Mouse (Mus musculus): ENCODE results near the gene Tex50. TPM values are rescaled to one million over a fixed set of nuclear protein-coding genes. Genes with fewer than 3 reads are reported as not detected.

Tex50 gene
- polyA plus RNA-seq, 1 experiment from 2014 or later = 0.16 TPM

DNA sequence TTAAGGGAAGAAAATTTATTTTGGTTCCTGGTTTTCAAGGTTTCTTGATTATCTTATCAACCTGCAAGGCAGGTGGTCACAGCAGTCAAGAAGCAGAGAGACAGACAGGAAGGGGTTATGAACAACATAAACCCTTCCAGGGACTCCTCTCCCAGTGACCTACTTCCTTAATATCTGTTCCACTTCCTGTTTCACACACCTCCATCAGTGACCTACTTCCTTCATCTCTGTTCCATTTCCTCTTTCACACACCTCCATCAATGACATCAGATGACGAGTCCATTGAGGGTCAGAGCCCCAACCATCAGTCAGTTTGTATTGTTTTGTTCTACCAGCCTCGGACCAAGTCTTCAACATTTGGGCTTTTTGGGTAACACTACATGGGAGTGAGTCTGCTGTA lies 19.6 kb downstream of the Tex50 start:
- H3K27ac ChIP-seq (ENCODE audit: low read length) = no peak overlapping the region
- H3K9ac ChIP-seq (ENCODE audit: low read length) = no peak overlapping the region
- no peaks in the 10 kb centered on the region; the same call in 1 of the 2 replicates for H3K4me1 ChIP-seq (replicated peaks; ENCODE audit: control insufficient read depth, insufficient read depth, low read length)
- no peaks in the 10 kb centered on the region; the same call in 1 of the 2 replicates for H3K27me3 ChIP-seq (ENCODE audit: control insufficient read depth, insufficient read depth, low read depth, low read length)
- H3K36me3 ChIP-seq (ENCODE audit: control insufficient read depth, insufficient read depth, low read length) = no peaks in the 10 kb centered on the region
- H3K9me3 ChIP-seq (ENCODE audit: control insufficient read depth, low read length) = no peaks in the 10 kb centered on the region
- H3K4me2 ChIP-seq (ENCODE audit: low read depth, low read length) = no peak overlapping the region
- H3K4me3 ChIP-seq (ENCODE audit: low read length) = no peak overlapping the region
- WGBS = 70% methylated on average over 2 of the region's 2 CpGs
- no peak for ATAC-seq (ENCODE audit: low read depth)

- Histone ChIP-seq H3K27me3 (ENCODE audit: control insufficient read depth, insufficient read depth, low read depth, low read length) (no peaks in the 10 kb centered on the region), H3K27ac (ENCODE audit: low read length) (peak within 1 kb of the TSS; percentile 83), H3K9me3 (ENCODE audit: control insufficient read depth, low read length) (no peaks in the 10 kb centered on the region), H3K9ac (ENCODE audit: low read length) (peak within 1 kb of the TSS; percentile 89), H3K4me2 (ENCODE audit: low read depth, low read length) (peak within 1 kb of the TSS; percentile 82), H3K36me3 (ENCODE audit: control insufficient read depth, insufficient read depth, low read length) (no peaks in the 10 kb centered on the region), H3K4me3 (ENCODE audit: low read length) (peak within 1 kb of the TSS; percentile 78), H3K4me1 (replicated peaks; ENCODE audit: control insufficient read depth, insufficient read depth, low read length) (peaks cover 8% of the 10 kb centered on the region)
- ATAC-seq (ENCODE audit: low read depth) = peak; percentile 97
- whole genome bisulfite sequencing = 1% methylated on average over 41 of the region's 41 CpGs
Measured at GRCm38 (mm10) chr1:161130726-161131664, 28.1 kb downstream of the Tex50 start, which contains the start of gene Klhl20. TSS of gene Klhl20 (minus strand) at chr1:161131511.

- Histone ChIP-seq H3K27me3 (ENCODE audit: control insufficient read depth, insufficient read depth, low read depth, low read length) (no peaks in the 10 kb centered on the region), H3K9ac (ENCODE audit: low read length) (no peak overlapping the region), H3K36me3 (ENCODE audit: control insufficient read depth, insufficient read depth, low read length) (no peaks in the 10 kb centered on the region; the same call in 1 of the 2 replicates), H3K4me3 (ENCODE audit: low read length) (no peak overlapping the region), H3K4me1 (replicated peaks; ENCODE audit: control insufficient read depth, insufficient read depth, low read length) (peaks cover 8% of the 10 kb centered on the region), H3K4me2 (ENCODE audit: low read depth, low read length) (no peak overlapping the region), H3K9me3 (ENCODE audit: control insufficient read depth, low read length) (no peaks in the 10 kb centered on the region), H3K27ac (ENCODE audit: low read length) (no peak overlapping the region)
- 94% methylated on average over 1 of the region's 1 CpGs for WGBS
- no peak for ATAC-seq (ENCODE audit: low read depth)
Measured at GRCm38 (mm10) chr1:161126461-161126860, 32.7 kb downstream of the Tex50 start.

DNA sequence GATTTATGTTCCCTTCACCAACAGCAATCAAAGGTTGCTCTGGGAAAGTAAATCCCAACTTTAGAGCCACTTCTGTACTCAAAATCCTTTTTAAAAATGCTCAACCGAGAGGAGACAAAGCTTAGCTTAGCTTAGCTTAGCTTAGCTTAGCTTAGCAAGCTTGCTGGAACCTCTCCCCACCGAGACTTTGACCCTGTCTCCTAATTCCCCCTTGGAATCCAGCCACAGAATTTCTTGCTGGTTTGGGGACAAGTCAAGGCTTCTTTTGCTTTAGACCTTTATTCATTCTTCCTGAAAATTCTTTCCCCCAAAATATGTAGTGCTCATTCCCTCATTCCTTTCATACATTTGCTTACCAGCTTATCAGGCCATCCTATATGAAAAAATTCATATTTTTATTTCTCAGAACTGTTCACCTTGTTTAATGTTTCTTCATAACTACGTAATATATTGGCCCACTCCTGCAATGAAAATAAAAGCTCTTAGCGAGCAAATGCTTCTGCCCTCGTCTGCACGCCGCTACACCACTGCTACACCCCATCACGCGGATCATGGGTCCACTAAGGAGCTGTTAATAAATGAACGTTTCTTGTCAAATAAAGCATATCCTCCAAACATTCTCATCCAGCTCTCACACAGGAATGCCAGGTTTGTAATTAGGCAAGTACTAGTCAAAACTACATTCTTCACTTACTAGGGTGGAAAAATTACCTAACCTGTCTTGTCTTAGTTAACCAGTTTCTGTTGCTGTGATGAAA lies 36.3 kb downstream of the Tex50 start:
- Histone ChIP-seq H3K4me2 (ENCODE audit: low read depth, low read length) (no peak overlapping the region), H3K9ac (ENCODE audit: low read length) (no peak overlapping the region), H3K27ac (ENCODE audit: low read length) (no peak overlapping the region), H3K27me3 (ENCODE audit: control insufficient read depth, insufficient read depth, low read depth, low read length) (no peaks in the 10 kb centered on the region), H3K4me1 (replicated peaks; ENCODE audit: control insufficient read depth, insufficient read depth, low read length) (no peaks in the 10 kb centered on the region), H3K36me3 (ENCODE audit: control insufficient read depth, insufficient read depth, low read length) (peaks cover 3% of the 10 kb centered on the region), H3K9me3 (ENCODE audit: control insufficient read depth, low read length) (no peaks in the 10 kb centered on the region), H3K4me3 (ENCODE audit: low read length) (no peak overlapping the region)
- 87% methylated on average over 10 of the region's 10 CpGs for WGBS
- ATAC-seq (ENCODE audit: low read depth) = no peak

DNA sequence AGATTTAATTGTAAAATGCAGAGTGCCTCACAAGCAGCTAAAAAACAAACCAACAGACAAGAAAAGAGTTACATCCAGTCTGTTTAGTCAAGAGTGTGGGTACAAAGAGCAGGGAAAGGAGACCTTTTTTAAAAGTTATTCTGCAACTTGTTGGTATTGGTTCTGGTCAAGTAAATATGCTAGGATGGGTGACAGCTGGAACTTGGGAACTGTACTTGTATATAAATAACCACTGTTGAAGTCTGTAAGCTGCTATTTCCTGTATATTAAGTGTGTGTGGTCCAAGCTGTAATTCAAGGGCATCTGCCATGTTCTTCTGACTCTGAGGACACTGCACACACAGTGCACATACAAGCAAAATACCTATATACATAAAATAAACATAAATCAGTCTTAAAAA lies 44.5 kb downstream of the Tex50 start:
- no peaks in the 10 kb centered on the region for H3K9me3 ChIP-seq (ENCODE audit: control insufficient read depth, low read length)
- no peak overlapping the region for H3K27ac ChIP-seq (ENCODE audit: low read length)
- H3K4me2 ChIP-seq (ENCODE audit: low read depth, low read length) = no peak overlapping the region
- peaks cover under 1% of the 10 kb centered on the region; the same call in 1 of the 2 replicates for H3K36me3 ChIP-seq (ENCODE audit: control insufficient read depth, insufficient read depth, low read length)
- H3K4me3 ChIP-seq (ENCODE audit: low read length) = no peak overlapping the region
- H3K4me1 ChIP-seq (replicated peaks; ENCODE audit: control insufficient read depth, insufficient read depth, low read length) = no peaks in the 10 kb centered on the region; the same call in 1 of the 2 replicates
- no peak overlapping the region for H3K9ac ChIP-seq (ENCODE audit: low read length)
- no peaks in the 10 kb centered on the region for H3K27me3 ChIP-seq (ENCODE audit: control insufficient read depth, insufficient read depth, low read depth, low read length)
- peak; percentile 82 for ATAC-seq (ENCODE audit: low read depth)

- no peak overlapping the region for H3K4me3 ChIP-seq (ENCODE audit: low read length)
- H3K4me2 ChIP-seq (ENCODE audit: low read depth, low read length) = no peak overlapping the region
Measured at GRCm38 (mm10) chr1:161109216-161109615, 49.9 kb downstream of the Tex50 start.

More at GRCm38 (mm10) chr1:161109216-161109615, 49.9 kb downstream of the Tex50 start:
- WGBS = 81% methylated on average over 8 of the region's 8 CpGs
- no peak overlapping the region for H3K27ac ChIP-seq (ENCODE audit: low read length)
- H3K9ac ChIP-seq (ENCODE audit: low read length) = no peak overlapping the region
- peaks cover 11% of the 10 kb centered on the region for H3K36me3 ChIP-seq (ENCODE audit: control insufficient read depth, insufficient read depth, low read length)
- no peaks in the 10 kb centered on the region for H3K9me3 ChIP-seq (ENCODE audit: control insufficient read depth, low read length)
- no peaks in the 10 kb centered on the region for H3K4me1 ChIP-seq (replicated peaks; ENCODE audit: control insufficient read depth, insufficient read depth, low read length)
- no peak for ATAC-seq (ENCODE audit: low read depth)
- no peaks in the 10 kb centered on the region for H3K27me3 ChIP-seq (ENCODE audit: control insufficient read depth, insufficient read depth, low read depth, low read length)

Other genes with a start within 250 kb of the Tex50 start
- gene Serpinc1, start 180.7 kb downstream of the Tex50 start, polyA plus RNA-seq (2015; fragmentation: Nextera tagmentation; extraction: Ambion mirVana) = 2.8 and 13.9 TPM in 2 replicates
- 7.5 and 12.2 TPM in 2 replicates for gene Zbtb37, start 124.5 kb downstream of the Tex50 start, polyA plus RNA-seq (2015; fragmentation: Nextera tagmentation; extraction: Ambion mirVana)
- gene Dars2, start 88.7 kb downstream of the Tex50 start, polyA plus RNA-seq (2015; fragmentation: Nextera tagmentation; extraction: Ambion mirVana) = 30.8 and 31.8 TPM in 2 replicates
- 37.8 and 38.3 TPM in 2 replicates for gene Cenpl, start 88.6 kb downstream of the Tex50 start, polyA plus RNA-seq (2015; fragmentation: Nextera tagmentation; extraction: Ambion mirVana)
- 15.4 and 15.8 TPM in 2 replicates for gene Klhl20, start 27.8 kb downstream of the Tex50 start, polyA plus RNA-seq (2015; fragmentation: Nextera tagmentation; extraction: Ambion mirVana)
- 2.0 and 2.1 TPM in 2 replicates for gene Ankrd45, start 16.6 kb downstream of the Tex50 start, polyA plus RNA-seq (2015; fragmentation: Nextera tagmentation; extraction: Ambion mirVana)
- gene Prdx6, start 91.9 kb upstream of the Tex50 start, polyA plus RNA-seq (2015; fragmentation: Nextera tagmentation; extraction: Ambion mirVana) = 458 and 477 TPM in 2 replicates
- not detected in 2 replicates for gene Tnfsf4, start 236.1 kb upstream of the Tex50 start, polyA plus RNA-seq (2015; fragmentation: Nextera tagmentation; extraction: Ambion mirVana)

All from lung, embryonic 16.5 days (tissue).